Mouse (Mus musculus) cerebellum, postnatal 14 days (tissue): Measurements from ENCODE around the gene Myoz2.
A peak's percentile ranks its signal among the peaks of the same experiment; 100 is the strongest.

Source experiments
- DNase-seq, 2 experiments: peaks; one replicate each; pipeline ENCODE4 v3.0.0; 2021; ENCODE audit warnings: mixed read lengths in 2 of 2

The Myoz2 gene

DNA sequence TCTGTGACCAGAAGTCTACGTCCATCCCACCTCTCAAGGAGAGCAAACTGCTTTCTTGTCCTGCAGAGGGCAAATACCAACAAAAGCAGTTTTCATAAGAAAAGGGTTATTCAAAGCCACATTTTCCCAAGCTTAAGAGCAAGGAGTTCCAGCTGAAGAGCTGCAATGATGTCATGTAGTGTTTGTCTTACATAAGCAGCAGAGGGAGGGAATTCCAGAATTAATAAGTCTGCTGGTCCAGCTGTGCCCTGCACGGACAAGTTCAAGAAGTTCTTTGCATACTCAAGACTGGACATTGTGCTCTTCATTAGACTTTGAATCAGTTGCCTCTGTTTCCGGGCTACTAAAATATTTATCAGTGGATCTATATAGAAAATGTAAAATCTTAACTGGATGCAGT is 33.8 kb downstream of the Myoz2 start:
- DNase-seq, result no peak

DNA sequence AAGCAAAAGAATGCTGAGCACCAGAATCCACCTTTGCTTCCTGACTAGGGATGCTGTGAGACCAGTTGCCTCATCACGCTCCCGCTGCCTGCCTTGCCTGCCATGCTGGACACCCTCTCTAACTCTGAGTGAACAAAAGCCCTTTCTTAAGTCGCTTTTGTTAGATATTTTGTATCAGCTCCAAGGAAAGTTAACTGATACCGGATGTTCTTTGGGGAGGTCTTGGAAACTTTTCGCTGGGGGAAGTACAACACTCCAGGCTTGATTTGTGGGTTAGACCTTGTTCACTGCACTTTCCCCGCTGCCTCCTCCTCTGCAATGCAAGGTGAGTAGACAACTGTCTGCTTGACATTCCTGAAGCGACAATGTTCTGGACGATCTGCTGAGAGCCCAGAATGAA is 36.3 kb downstream of the Myoz2 start:
- no peak for DNase-seq

DNA sequence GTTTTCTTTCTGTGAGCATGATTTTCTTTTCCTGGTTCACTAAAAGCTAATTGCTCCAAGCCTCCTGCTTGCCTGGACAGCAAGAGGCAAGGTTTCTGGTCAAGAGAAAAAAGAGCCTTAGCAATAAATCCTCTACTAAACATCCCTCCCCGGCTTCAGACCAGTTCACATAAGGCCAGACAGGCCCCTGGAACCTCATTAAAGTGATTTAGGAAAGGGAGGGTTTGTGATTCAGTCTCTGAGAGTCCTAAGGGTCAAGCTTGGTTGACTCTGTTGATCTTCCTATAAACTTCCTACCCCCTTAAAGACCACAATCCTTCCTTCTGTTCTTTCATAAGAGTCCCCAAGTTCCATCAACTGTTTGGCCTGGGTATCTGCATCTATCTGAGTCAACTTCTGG is 37.8 kb downstream of the Myoz2 start:
- DNase-seq, result no peak

DNA sequence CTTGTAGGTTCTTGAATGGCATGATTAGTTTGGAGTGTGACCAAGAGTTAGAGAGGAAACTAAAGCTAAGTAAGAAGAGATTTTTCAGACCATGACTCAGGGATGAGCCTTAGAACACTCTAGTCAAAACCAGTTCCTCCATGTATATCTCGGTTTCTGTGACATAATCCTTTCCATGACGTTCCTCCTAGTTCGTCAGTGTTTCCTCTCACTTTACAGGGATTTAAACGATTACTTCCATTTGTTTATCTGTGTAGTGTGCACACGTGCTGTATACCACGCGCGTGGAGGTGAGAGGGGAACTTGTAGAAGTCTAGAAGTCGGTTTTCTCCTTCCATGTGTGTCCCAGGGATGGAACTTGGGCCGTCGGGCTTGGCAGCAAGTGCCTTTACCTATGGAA is 47.9 kb downstream of the Myoz2 start:
- no peak for DNase-seq

DNA sequence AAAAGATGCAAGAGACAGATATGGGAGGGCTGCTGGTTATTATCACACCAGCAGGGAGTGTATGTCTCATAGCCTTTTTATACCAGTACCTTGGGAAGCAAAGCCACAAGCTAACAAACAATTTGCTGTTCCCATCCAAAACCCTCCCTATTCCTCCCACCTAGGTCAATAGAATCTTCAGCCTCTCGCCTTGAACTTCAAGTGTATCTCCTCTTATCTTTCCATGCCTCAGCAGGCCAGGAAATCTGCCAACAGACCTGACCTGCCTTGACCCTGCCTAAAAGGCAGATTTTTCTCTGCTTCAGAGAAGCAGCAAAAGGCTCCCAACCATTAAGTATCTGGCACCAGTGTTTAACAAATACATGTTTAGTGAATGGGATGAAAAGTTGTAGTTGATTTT is 48.4 kb downstream of the Myoz2 start:
- DNase-seq, result no peak

DNA sequence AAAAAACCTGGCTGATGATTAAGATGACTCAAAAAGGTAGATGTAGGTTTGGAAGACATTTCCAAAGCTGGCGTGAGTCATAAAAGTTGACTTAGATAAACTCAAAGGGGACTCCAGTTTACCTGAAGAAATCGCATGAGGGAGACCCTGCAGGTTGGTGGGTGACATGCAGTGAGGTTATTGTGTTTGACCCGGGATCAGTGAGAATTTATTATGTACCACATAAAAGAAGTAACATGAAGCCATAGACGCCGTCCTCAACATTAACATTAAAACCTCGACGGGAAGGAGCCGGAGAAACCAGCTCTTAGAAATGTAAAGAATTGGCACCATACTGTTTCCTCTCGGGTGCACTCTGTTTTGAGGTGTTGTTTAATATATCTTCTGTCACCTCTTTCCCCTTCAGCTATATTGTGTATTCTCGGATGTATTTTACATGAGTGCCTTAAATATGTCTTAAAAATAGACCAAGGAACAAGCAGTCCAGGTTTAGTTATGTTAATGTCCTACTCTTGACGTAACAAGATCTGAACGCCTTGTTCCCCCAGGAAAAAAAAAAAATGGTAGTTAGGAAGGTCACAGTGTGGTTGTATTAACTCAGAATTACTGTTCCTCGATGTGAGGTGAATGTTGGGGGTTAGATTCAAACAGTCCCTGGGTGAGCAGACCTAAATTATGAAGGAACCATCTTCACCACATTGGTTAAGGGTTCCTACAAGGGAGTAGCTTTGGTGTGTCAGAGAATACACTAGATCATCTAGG is 49.5 kb downstream of the Myoz2 start:
- DNase-seq, result peak in 1 of 2 experiments; percentile 24

DNA sequence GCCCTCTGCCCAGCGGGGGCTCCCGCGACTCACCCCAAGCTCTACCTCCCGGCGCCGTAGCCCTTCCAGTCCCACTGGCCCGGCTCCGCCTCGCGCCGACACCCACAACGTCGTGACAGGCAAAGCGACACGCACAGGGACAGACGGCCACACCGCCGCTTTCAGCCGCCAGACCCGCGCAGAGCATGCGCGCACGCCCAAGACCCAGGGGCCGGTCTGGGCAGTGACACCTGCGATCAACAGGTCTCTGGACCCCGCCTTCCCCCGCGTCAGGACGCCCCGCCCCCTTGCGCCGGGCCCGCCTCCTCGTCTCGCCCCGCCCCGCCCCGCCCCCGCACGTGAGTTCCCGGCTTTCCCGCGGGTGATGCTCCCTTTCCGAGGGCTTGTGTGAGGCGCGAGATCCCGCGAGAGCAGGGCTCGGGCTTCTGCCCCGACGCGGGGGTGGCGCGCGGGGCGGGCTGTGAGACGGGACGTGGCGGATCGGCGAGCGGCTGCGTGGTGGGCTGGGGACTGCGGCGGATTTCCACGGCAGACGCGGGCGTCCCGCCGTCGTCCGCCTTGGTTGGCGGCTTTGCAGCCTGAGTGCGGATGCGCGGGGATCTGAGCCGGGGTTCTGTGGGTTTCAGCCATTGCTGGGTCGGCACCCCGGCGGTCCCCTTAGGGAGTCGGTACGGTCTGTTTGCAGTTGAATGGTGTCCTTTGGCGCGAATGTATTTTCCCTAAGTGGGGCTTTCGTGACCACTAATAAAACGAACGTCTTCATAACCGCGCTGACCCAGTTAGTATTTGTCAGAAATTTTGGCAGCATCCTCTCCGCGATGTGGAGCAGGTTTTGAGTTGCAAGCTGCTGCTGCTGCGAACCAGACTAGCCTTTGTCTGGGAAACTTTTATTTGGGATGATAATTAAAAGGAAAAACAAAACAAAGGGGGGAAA is 50.3 kb downstream of the Myoz2 start, which contains the start of gene Usp53:
TSS of gene Usp53 (minus strand) at position 262 of the 934 bp plus-strand sequence.
- peak; percentile 99 for DNase-seq

DNA sequence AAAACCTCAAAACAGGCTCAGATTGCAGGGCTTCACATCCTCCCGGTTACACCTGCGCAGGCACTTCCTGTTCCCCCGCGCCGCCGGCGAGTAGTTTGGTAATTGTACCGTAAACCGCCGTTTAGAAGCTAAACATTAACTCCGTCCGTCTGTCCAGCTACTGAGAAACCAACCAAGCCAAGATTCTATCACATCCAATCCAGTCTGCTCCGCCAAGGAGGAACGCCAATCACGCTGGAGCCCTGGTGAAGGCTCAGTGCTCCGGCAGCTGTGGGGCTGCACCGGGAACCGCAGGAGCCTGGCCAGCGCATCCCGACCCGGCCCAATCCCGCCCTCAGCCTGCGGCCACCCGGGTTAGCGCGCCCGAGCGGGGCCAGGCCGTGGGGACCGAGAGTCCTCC is 51.0 kb downstream of the Myoz2 start:
- DNase-seq, result no peak

DNA sequence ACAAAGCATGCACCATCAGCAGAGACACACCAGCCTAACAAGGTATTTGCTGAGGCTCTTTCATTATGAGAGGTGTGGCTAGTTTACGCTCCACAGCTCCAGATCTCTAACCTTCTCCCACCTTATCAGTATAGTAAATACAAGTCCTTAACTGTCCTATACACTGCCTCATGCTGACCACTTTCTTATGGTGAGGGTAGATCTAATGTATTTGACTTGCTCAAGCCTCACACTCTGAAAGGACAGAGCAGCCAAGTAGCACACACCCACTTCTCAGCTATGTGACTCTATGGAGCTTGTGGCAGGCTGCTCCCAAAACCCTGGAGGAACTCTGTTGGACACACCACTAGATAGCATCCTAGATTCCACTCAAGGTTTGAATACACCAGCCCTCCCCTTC is 58.9 kb downstream of the Myoz2 start:
- DNase-seq, result no peak

DNA sequence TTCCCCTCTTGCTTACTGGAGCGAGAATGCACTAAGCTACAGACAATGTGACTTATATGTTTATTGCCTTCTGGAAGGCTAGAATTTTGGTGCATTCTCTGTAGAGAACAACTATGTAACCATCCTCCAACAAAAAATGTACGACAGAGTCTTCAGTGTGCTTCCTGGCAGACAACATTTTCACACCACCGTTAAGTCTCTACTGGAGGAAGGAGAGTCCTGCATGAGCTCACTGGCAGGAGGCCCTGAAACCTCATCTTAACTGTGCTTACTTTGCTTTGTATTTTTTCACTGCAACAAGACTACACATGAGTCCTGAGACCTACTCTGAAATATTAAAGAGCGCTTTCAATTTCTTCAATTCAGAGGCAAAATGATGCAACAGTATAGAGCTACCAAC is 59.5 kb downstream of the Myoz2 start:
- DNase-seq, result no peak

DNA sequence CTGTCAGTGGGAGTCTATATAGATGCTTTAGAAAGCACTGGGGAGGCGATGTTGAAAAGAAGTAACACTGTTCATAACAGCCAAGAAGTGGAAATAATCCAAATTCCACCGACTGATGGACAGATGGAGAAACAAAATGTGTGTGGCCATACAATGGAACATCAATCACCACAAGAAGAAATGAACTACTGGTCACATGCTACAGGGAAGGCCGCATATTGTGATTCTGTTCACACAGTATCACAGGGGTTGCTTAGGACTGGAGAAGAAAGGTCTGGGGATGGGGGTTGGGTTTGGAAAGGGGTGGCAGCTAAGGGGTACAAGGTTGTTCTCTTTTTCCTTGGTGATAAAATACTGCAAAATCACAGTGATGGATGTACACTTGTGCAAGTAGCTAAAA is 60.0 kb downstream of the Myoz2 start:
- no peak for DNase-seq

DNA sequence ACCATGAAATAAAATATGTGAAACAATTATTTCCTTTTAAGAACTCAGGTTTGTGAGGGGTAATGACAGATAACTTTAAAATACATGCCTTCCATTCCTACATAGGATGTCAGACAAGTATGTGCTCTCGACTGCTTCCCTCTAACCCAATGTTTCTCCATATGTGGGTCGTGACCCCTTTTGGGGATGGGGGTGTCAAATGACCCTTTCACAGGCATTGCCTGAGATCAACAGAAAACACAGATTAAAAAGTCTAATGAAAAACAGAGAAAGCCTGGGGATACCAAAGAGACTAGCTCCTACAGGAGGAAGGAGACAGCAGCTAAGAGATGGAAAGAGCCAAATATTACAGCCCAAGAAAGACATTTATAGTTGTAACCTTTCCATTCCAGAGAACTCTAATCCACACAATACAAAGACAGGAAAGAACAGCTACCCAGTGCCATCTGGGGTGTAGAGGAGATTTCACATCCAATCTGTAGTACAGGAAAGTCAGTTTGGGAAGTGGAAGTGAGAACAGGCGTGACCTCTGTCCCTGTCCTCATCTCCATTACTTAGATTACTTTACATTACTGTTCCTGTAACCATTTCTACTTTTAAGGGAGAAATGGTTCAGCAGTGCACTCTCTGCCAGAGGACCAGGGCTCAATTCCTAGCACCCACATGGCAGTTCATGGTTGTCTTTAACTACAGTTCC is 62.5 kb downstream of the Myoz2 start:
- no peak for DNase-seq

DNA sequence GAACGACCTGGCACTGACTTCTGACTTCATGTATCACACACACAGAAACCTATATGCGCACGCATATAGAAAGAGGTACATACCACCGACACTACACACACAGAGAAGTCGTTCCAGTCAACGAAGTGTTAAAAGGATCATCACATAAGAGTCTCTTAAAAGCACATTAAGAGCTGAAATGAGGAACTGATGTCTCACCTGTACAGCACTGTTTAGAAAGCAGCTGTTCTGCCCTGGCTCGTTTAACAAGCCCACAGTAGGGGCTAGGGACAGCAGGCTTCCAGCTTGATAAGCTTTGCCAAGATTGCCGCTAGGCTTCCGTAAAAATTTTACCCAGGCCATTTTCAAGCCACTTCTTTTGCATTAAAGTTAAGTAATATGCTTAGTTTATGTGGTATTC is 66.4 kb downstream of the Myoz2 start:
- DNase-seq, result no peak

DNA sequence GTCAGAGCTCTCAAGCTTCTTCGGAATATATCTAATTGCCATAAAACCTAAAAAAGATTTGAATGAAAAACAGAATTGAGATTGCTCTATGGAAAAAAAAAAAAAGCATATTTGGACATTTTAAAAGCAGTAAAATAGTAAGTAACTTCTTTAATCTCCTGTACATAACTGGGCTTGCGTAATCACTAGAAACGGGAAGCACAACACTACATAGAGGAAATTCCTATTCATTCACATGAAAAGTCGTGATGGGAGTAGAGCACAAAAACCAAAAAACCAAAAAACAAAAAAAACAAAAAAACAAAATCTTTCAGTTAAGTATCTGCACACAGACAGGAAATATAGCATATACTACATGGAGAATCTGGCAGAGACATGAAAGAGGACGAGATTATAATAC is 70.5 kb downstream of the Myoz2 start:
- no peak for DNase-seq
